Mouse (Mus musculus) E14TG2a.4 (cell line): ENCODE results near the gene Lpar1.

Source experiments
- CTCF ChIP-seq: conservative IDR thresholded peaks from 2 replicates; pipeline ENCODE4 v1.5.1; 2014; ENCODE audit warnings: low read length
- NANOG ChIP-seq: IDR thresholded peaks from 2 replicates; pipeline ENCODE4 v1.6.1; 2014; ENCODE audit warnings: borderline replicate concordance, low read length, mixed read lengths
- POU5F1 ChIP-seq: IDR thresholded peaks from 2 replicates; pipeline ENCODE4 v1.6.1; 2014; ENCODE audit warnings: low read length, borderline replicate concordance

DNA sequence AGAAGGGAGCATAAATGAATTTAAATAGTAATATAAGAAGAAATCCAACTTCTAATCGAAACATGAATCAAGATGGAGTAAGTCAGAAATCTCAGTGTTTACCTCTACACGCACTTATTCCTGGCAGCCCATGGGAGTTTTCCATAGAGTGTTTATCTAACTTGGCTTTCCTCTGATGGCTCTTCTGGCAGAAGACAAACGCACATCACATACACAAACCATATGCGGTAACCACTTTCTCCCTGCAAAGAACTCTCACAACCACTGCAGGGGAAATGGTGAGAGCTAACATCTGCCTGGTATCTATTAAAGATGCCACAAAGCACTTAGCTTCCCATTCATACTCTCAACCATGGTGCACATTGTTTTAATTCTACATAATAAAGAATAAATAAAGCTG lies 56.4 kb downstream of the Lpar1 start:
- no peak for TF ChIP-seq CTCF
- TF ChIP-seq POU5F1 = no peak
- no peak for TF ChIP-seq NANOG
